Mouse (Mus musculus) bone marrow, adult 2 months (tissue): ENCODE measurements around the gene Tent4a. TPM values are rescaled to one million over a fixed set of nuclear protein-coding genes. Genes with fewer than 3 reads are reported as not detected.

Experiments
- H3K27ac ChIP-seq: fragments of 200-500 bp; 2 replicates; pipeline ENCODE4 v1.5.1; 2012; ENCODE audit warnings: low read depth, mild to moderate bottlenecking, control low read depth, inconsistent platforms, low read length; ENCODE audit not compliant: control insufficient read depth, poor library complexity, insufficient read depth
- H3K4me1 ChIP-seq: fragments of 200-500 bp; 2 replicates; pipeline ENCODE4 v1.6.1; 2011; ENCODE audit warnings: low read length; ENCODE audit not compliant: control insufficient read depth, insufficient read depth
- H3K4me3 ChIP-seq: fragments of 200-500 bp; replicated peaks from 2 replicates; pipeline ENCODE3; 2011; ENCODE audit warnings: mild to moderate bottlenecking, low read depth, low read length, control low read depth; ENCODE audit not compliant: control insufficient read depth
- CTCF ChIP-seq: fragments of 200-500 bp; IDR thresholded peaks from 2 replicates; pipeline ENCODE4 v1.5.1; 2011; ENCODE audit warnings: low read length, control low read depth; ENCODE audit not compliant: control insufficient read depth, insufficient read depth
- POLR2A ChIP-seq: fragments of 200-500 bp; IDR thresholded peaks from 2 replicates; pipeline ENCODE4 v1.6.1; 2011; ENCODE audit warnings: low read depth, mild to moderate bottlenecking, control low read depth, low read length, borderline replicate concordance; ENCODE audit not compliant: control insufficient read depth
- WGBS: fragments of 180-500 bp; shearing (Covaris S2); methylation state at CpG from one replicate; pipeline ENCODE4 v1.1.7; 2018; 5-methylcytosine and 5-hydroxymethylcytosine counted together
- polyA plus RNA-seq: library from polyadenylated mRNA; stranded (reverse); fragments of >200 nt; gene quantifications from 2 replicates; pipeline ENCODE4 v1.2.4, GENCODE M21; 2011; ENCODE audit warnings: low replicate concordance; ENCODE audit not compliant: missing spikeins, insufficient read depth, insufficient read length

The Tent4a gene
- polyA plus RNA-seq, 1 experiment = 7.6 TPM

DNA sequence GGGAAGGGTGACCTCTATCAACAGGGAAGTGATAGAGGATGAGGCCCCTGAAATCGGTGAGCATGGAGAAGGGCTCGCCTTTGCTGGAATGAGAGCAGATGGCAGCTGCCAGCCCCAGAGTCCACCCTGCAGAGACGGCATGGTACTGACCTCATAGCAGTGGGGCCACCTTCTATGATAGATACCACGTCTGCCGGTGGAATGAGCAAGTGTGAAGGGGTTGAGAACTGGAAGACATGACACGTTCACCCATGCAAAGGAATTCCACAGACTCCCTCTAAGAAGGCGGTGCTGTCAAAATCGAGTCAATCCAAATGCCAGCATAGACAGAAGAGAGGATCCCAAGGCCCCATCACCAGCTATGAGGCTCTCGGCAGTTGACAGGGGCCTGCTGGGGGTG lies 19.8 kb upstream of the Tent4a start:
- Histone ChIP-seq H3K4me1 (no peaks in the 10 kb centered on the region), H3K4me3 (no peak overlapping the region), H3K27ac (no peak overlapping the region)
- TF ChIP-seq CTCF = no peak
- no peak for TF ChIP-seq POLR2A
- WGBS = 76% methylated on average over 9 of the region's 9 CpGs

DNA sequence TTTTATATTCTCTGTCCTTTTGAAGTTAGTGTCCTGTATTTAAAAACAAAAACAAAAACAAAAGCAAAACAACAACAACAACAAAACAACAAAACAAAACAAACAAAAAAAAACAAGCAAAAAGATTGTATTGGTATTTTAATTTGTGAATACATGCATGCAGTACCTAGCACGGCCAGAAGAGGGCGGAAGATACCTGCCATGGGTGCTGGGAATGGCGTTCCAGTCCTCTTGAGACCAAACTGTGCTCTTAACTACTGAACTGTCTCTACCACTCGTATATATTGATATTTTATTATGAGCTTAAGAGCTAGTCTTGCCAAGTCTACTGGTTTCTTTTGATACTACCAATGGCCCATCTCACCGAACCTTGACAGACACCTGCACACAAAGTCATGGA lies 18.6 kb upstream of the Tent4a start:
- TF ChIP-seq POLR2A (no peak), CTCF (peak; percentile 86)
- 18% methylated on average over 5 of the region's 5 CpGs for WGBS
- H3K4me1 ChIP-seq = no peaks in the 10 kb centered on the region
- no peak overlapping the region for H3K4me3 ChIP-seq
- no peak overlapping the region for H3K27ac ChIP-seq

DNA sequence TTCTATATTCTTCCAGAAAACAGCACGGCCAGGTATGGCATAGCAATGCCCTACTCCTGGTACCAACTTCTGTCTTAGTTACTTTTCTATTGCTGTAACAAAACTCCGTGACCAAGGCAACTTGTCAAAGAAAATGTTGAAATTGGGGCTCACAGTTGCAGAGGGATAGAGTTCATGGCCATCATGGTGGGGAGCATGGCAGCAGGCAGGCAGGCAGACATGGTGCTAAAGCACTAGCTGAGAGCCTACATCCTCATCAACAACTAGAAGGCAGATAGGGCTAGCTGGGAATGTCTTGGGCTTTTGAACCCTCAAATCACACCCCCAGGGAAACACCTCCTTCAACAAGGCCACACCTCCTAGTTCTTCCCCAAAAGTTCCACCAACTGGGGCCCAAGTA lies 16.4 kb upstream of the Tent4a start:
- Histone ChIP-seq H3K27ac (no peak overlapping the region), H3K4me3 (no peak overlapping the region), H3K4me1 (no peaks in the 10 kb centered on the region)
- TF ChIP-seq CTCF (no peak), POLR2A (no peak)
- 79% methylated on average over 2 of the region's 2 CpGs for WGBS

DNA sequence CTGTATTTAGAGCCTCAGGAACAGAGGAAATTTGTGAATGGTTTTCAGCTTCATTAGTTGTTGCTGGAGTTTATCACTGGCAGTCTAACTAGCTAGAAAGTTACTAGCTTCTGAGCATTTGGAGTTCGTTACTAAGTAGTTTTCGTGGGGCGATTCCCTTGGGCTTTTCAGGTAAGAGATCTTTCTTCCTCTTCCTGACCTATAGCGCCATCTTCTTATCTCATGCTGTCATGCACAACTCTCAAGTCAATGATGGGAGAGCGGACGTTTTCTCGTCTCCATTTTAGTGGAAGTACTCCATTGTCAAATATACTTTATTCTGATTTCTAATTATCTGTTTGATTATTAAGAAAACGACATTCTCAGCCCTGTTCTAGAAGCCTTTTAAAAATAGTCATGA lies 15.6 kb upstream of the Tent4a start:
- WGBS = 49% methylated on average over 8 of the region's 8 CpGs
- Histone ChIP-seq H3K27ac (no peak overlapping the region), H3K4me1 (no peaks in the 10 kb centered on the region), H3K4me3 (no peak overlapping the region)
- TF ChIP-seq CTCF = no peak
- no peak for TF ChIP-seq POLR2A

DNA sequence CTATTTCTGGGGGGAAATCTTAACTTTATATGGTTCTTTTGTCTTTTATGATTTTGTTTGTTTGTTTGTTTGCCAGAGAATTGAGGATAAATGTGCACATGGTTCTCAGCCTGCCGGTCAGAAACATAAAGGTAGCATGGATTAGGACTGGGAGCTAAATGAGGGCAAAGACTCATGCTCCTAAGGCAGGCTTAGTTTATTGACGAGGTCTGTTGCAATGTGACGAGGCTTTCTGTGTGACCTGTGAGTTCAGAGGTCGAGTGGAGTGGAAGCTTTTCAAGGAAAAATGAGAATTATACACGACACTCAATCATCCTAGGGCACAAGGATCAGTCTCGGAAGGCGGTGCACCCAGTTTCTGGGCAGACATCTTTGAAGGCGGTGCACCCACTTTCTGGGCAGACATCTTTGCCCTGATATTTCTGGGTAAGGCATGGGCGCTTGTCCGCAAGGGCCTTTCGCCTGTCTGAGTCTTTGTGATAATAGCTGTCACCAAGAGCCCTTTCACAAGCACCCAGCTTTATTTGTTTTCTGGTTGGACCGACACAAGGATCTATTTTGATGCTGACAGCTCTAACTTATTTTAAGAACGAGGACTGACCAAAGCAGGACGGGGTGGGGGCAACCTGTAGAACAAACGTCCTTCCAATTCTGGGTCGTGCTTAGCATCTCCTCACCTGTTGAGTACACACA lies 13.2 kb upstream of the Tent4a start:
- no peaks in the 10 kb centered on the region for H3K4me1 ChIP-seq
- WGBS = 77% methylated on average over 16 of the region's 16 CpGs
- no peak overlapping the region for H3K4me3 ChIP-seq
- H3K27ac ChIP-seq = no peak overlapping the region
- TF ChIP-seq POLR2A (no peak), CTCF (no peak)

DNA sequence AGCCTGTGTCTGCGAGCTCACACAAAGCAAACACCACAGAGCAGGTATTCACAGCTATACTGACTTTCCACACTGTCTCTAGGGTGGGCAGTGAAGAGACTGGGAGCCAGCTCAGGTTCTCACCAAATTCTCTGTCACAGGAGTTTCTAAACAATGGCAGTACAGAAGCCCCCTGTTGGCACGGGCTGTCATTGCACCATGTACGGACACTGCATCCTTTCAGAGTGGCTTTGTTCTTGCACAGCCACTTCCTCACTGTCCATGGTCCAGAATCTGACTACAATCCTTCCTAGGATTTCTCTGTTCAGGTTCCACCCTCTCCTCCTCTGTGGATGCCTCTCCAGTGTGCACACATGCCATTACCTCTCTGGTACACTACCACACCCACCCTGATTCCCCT lies 10.6 kb upstream of the Tent4a start:
- Histone ChIP-seq H3K4me3 (no peak overlapping the region), H3K4me1 (no peaks in the 10 kb centered on the region), H3K27ac (no peak overlapping the region)
- 33% methylated on average over 3 of the region's 3 CpGs for WGBS
- TF ChIP-seq POLR2A (no peak), CTCF (peak; percentile 54)

DNA sequence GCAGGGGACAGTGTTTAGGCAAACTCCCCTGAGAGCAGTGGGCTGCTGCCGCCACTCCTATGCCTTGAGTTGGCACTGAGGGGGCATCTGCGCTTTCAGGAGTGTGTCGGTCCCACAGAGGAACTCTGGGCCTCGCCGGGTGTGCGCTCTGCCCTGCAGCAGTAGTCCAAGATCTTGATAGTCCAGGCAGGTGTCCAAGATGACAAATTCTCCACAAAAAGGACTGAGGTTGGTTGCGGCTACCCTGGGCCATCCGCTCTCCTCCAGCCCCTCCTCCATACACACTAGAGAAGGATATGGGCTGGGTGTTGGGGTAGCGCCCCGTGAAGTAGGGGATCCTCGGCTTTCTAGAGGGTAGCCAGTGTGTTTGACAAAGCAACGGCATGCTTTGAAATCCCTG lies 9.2 kb upstream of the Tent4a start:
- no peak overlapping the region for H3K27ac ChIP-seq
- no peaks in the 10 kb centered on the region for H3K4me1 ChIP-seq
- no peak overlapping the region for H3K4me3 ChIP-seq
- TF ChIP-seq CTCF = no peak
- no peak for TF ChIP-seq POLR2A
- 75% methylated on average over 12 of the region's 12 CpGs for WGBS

DNA sequence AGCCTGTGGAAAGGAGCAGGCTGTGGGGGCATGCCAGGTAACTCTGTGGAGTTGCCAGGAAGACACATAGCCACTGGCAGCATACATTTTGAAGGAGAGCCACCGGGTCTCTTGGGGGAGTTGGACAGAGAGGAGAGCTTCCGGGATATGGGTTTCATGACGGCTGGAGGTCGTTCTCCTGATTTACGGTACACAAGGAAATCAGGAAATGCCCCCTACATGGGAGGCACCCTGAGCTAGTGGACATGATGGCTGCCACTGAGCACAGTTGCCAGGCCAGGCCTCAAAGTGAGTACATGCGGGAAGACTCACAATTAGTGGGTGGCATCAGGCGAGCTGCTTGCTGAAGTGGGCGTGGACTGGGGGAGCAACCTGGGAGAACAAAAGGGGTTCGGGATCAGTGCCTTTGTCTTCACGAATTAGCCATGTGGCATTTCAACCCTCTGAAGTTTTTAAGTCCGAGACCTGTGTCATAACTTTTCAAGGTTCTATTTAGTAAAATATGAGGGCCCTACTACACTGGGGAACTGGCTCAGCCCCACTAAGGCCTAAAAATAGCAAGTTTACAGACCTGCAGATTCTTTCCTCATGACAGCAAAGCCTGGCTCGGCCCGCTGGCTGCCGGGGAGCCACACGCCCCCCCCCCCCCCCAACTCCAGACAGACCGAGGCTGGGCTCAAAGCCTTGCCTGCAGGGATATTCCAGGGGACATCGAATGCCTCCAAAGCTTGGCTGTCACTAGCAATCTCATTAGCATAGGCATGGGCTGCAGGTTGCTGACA lies 8.3 kb upstream of the Tent4a start:
- TF ChIP-seq CTCF (no peak), POLR2A (no peak)
- H3K27ac ChIP-seq = no peak overlapping the region
- no peaks in the 10 kb centered on the region for H3K4me1 ChIP-seq
- no peak overlapping the region for H3K4me3 ChIP-seq
- 74% methylated on average over 17 of the region's 17 CpGs for WGBS
